Mouse (Mus musculus): ENCODE data around the gene Rassf4. TPM values are rescaled to one million over a fixed set of nuclear protein-coding genes. Genes with fewer than 3 reads are reported as not detected.
"Not testable (repeated sequence)": the region's sequence is repeated elsewhere in the genome, so short reads cannot be mapped to it uniquely, and the experiment has no call there.

Gene Rassf4
- polyA plus RNA-seq, 1 experiment from 2014 or later: 14.4 TPM

- no peaks in the 10 kb centered on the region for H3K36me3 ChIP-seq
- H3K4me1 ChIP-seq: peaks cover 8% of the 10 kb centered on the region
- ATAC-seq (ENCODE audit: insufficient number of reproducible peaks, insufficient read depth, low FRiP score, low TSS enrichment, low read depth): 0 out of 2 replicates have a peak, but pooled peaks have one; percentile 44
- 0 out of 2 replicates have a peak overlapping the region, but pooled peaks have one; percentile 22 for H3K27ac ChIP-seq
- H3K4me3 ChIP-seq: no peak overlapping the region
- no peak overlapping the region for H3K9ac ChIP-seq
- H3K4me2 ChIP-seq: no peak overlapping the region
- no peaks in the 10 kb centered on the region for H3K27me3 ChIP-seq
- H3K9me3 ChIP-seq: no peaks in the 10 kb centered on the region
- 55% methylated on average over 10 of the region's 10 CpGs for WGBS
These were observed 38.2 kb downstream of the Rassf4 start for GRCm38 (mm10) chr6:116635251-116636180.

- no peak overlapping the region for H3K27ac ChIP-seq
- H3K4me2 ChIP-seq: no peak overlapping the region
- no peak for ATAC-seq (ENCODE audit: insufficient number of reproducible peaks, insufficient read depth, low FRiP score, low TSS enrichment, low read depth)
- peaks cover 8% of the 10 kb centered on the region for H3K4me1 ChIP-seq
- no peaks in the 10 kb centered on the region for H3K9me3 ChIP-seq
- H3K9ac ChIP-seq: no peak overlapping the region
- H3K4me3 ChIP-seq: no peak overlapping the region
- 85% methylated on average over 17 of the region's 17 CpGs for WGBS
- no peaks in the 10 kb centered on the region for H3K27me3 ChIP-seq
- H3K36me3 ChIP-seq: no peaks in the 10 kb centered on the region
These were observed 39.7 kb downstream of the Rassf4 start for GRCm38 (mm10) chr6:116633741-116634695.

- Histone ChIP-seq H3K9ac (no peak overlapping the region), H3K27ac (no peak overlapping the region), H3K4me2 (no peak overlapping the region), H3K4me3 (no peak overlapping the region), H3K36me3 (peaks cover 1% of the 10 kb centered on the region; the same call in 1 of the 2 replicates), H3K4me1 (peaks cover 11% of the 10 kb centered on the region), H3K9me3 (no peaks in the 10 kb centered on the region), H3K27me3 (no peaks in the 10 kb centered on the region)
- WGBS: 37% methylated on average over 1 of the region's 1 CpGs
- ATAC-seq (ENCODE audit: insufficient number of reproducible peaks, insufficient read depth, low FRiP score, low TSS enrichment, low read depth): no peak
These were observed 41.6 kb downstream of the Rassf4 start for GRCm38 (mm10) chr6:116632129-116632528.

GRCm38 (mm10) chr6:116629766-116630165, 44.0 kb downstream of the Rassf4 start:
- no peak overlapping the region for H3K27ac ChIP-seq
- H3K4me3 ChIP-seq: no peak overlapping the region
- peaks cover 20% of the 10 kb centered on the region for H3K36me3 ChIP-seq
- ATAC-seq (ENCODE audit: insufficient number of reproducible peaks, insufficient read depth, low FRiP score, low TSS enrichment, low read depth): no peak
- H3K9me3 ChIP-seq: no peaks in the 10 kb centered on the region
- H3K27me3 ChIP-seq: no peaks in the 10 kb centered on the region
- WGBS: 91% methylated on average over 10 of the region's 10 CpGs
- H3K4me1 ChIP-seq: peaks cover 3% of the 10 kb centered on the region; the same call in 1 of the 2 replicates
- no peak overlapping the region for H3K9ac ChIP-seq
- H3K4me2 ChIP-seq: no peak overlapping the region

- WGBS: under 1% methylated on average over 56 of the region's 56 CpGs
- Histone ChIP-seq H3K9ac (peak within 1 kb of the TSS; percentile 98), H3K27ac (peak within 1 kb of the TSS; percentile 92), H3K4me1 (0 out of 2 replicates have a peak, but pooled peaks cover 3% of the 10 kb centered on the region), H3K36me3 (peaks cover 26% of the 10 kb centered on the region), H3K4me3 (peak within 1 kb of the TSS; percentile 87), H3K27me3 (no peaks in the 10 kb centered on the region), H3K9me3 (no peaks in the 10 kb centered on the region), H3K4me2 (peak within 1 kb of the TSS; percentile 73)
- peak; percentile 85 for ATAC-seq (ENCODE audit: insufficient number of reproducible peaks, insufficient read depth, low FRiP score, low TSS enrichment, low read depth)
These were observed 45.1 kb downstream of the Rassf4 start, which contains the start of gene Zfp422 for GRCm38 (mm10) chr6:116628539-116629171. Zfp422 (minus strand) TSS chr6:116628999.

GRCm38 (mm10) chr6:116628095-116628494, 45.7 kb downstream of the Rassf4 start:
- ATAC-seq (ENCODE audit: insufficient number of reproducible peaks, insufficient read depth, low FRiP score, low TSS enrichment, low read depth): no peak
- H3K4me3 ChIP-seq: peak overlapping the region; percentile 87
- 16% methylated on average over 9 of the region's 9 CpGs for WGBS

GRCm38 (mm10) chr6:116626417-116626816, 47.3 kb downstream of the Rassf4 start:
- not testable (repeated sequence) for ATAC-seq (ENCODE audit: insufficient number of reproducible peaks, insufficient read depth, low FRiP score, low TSS enrichment, low read depth); H3K9me3 ChIP-seq; H3K27ac ChIP-seq; H3K9ac ChIP-seq; H3K4me2 ChIP-seq; H3K4me1 ChIP-seq; H3K4me3 ChIP-seq; H3K27me3 ChIP-seq
- WGBS: 97% methylated on average over 9 of the region's 9 CpGs
- H3K36me3 ChIP-seq: peaks cover 26% of the 10 kb centered on the region

More at GRCm38 (mm10) chr6:116628095-116628494, 45.7 kb downstream of the Rassf4 start:
- Histone ChIP-seq H3K36me3 (peaks cover 26% of the 10 kb centered on the region), H3K27ac (peak overlapping the region; percentile 92), H3K4me1 (0 out of 2 replicates have a peak, but pooled peaks cover 3% of the 10 kb centered on the region), H3K4me2 (peak overlapping the region; percentile 73), H3K9ac (peak overlapping the region; percentile 98), H3K27me3 (no peaks in the 10 kb centered on the region), H3K9me3 (no peaks in the 10 kb centered on the region)

- Histone ChIP-seq H3K9ac (no peak overlapping the region), H3K4me1 (no peaks in the 10 kb centered on the region), H3K36me3 (peaks cover 18% of the 10 kb centered on the region), H3K27ac (no peak overlapping the region), H3K4me3 (no peak overlapping the region), H3K4me2 (no peak overlapping the region), H3K9me3 (no peaks in the 10 kb centered on the region), H3K27me3 (no peaks in the 10 kb centered on the region)
- no peak for ATAC-seq (ENCODE audit: insufficient number of reproducible peaks, insufficient read depth, low FRiP score, low TSS enrichment, low read depth)
- 42% methylated on average over 8 of the region's 8 CpGs for WGBS
These were observed 52.3 kb downstream of the Rassf4 start for GRCm38 (mm10) chr6:116621318-116622023.

GRCm38 (mm10) chr6:116618073-116618472, 55.7 kb downstream of the Rassf4 start:
- Histone ChIP-seq H3K9ac (no peak overlapping the region), H3K27me3 (no peaks in the 10 kb centered on the region), H3K36me3 (no peaks in the 10 kb centered on the region), H3K4me3 (no peak overlapping the region), H3K4me1 (no peaks in the 10 kb centered on the region), H3K27ac (no peak overlapping the region), H3K9me3 (no peaks in the 10 kb centered on the region), H3K4me2 (no peak overlapping the region)
- ATAC-seq (ENCODE audit: insufficient number of reproducible peaks, insufficient read depth, low FRiP score, low TSS enrichment, low read depth): no peak

- ATAC-seq (ENCODE audit: insufficient number of reproducible peaks, insufficient read depth, low FRiP score, low TSS enrichment, low read depth): no peak
- WGBS: 92% methylated on average over 2 of the region's 2 CpGs
These were observed 58.0 kb downstream of the Rassf4 start for GRCm38 (mm10) chr6:116615719-116616118.

More at GRCm38 (mm10) chr6:116615719-116616118, 58.0 kb downstream of the Rassf4 start:
- Histone ChIP-seq H3K9me3 (no peaks in the 10 kb centered on the region), H3K4me2 (no peak overlapping the region), H3K27me3 (no peaks in the 10 kb centered on the region), H3K27ac (no peak overlapping the region), H3K4me1 (no peaks in the 10 kb centered on the region), H3K4me3 (no peak overlapping the region), H3K36me3 (no peaks in the 10 kb centered on the region), H3K9ac (no peak overlapping the region)
